Mouse (Mus musculus) urinary bladder, postnatal 25 days (tissue): Measurements from ENCODE around the gene Fbxo11.

Experiments used
- DNase-seq: peaks from one replicate; pipeline ENCODE4 v3.0.0; 2022; ENCODE audit warnings: low spot score

Gene Fbxo11

DNA sequence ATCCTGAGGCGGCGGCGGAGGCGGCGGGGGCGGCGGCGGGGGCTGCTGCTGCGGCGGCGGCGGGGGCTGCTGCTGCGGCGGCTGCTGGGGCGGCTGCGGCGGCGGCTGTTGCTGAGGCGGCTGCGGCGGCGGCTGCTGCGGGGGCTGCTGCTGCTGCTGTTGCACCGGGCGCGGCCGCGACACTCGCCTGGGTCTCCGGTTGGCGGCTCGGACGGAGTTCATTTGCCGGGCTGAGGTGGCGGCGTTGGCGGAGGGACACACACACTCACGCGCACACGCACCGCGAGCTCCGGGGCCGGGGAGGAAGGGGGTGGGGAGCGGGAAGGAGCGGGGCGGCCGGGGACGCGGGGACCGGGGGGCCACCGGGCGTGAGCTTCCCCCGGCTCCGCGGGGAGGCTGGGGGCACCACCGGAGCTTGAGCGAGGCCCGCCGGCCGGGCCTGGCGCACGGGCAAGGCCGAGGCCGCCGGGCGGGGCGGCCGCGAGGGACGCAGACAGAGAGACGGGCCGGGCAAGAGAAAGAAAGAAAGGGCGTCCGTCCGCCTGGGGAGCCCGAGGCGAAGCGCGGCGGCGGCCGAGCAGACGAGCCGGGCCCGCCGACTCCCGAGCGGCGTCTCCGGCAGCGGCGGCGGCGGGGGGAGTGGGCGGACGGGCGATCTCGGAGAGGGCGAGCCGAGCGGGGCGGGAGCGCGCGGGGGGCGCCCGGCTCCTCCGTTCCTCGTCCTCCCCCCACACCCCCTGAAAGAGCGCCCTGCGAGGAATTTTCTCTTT lies at the start of gene Fbxo11:
Gene Fbxo11 (minus strand): TSS at position 261 of the 770 bp plus-strand sequence.
- peak; percentile 51 for DNase-seq

DNA sequence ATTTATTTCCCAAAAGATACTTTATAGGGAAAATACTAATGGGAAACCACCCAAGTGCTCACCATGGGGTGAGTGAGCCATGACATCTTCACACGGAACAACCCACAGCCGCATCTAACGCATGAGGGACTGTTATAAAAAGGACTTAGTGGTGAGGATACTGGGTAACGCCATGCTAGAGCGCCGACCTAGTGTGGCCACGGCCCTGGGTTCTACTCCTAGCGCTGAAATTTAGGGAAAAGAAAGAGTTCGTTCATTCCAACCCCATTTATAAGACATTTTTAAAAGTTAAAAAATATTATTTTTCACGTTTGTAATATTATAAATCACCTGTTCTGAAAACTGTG lies 48.8 kb upstream of the Fbxo11 start:
- no peak for DNase-seq

DNA sequence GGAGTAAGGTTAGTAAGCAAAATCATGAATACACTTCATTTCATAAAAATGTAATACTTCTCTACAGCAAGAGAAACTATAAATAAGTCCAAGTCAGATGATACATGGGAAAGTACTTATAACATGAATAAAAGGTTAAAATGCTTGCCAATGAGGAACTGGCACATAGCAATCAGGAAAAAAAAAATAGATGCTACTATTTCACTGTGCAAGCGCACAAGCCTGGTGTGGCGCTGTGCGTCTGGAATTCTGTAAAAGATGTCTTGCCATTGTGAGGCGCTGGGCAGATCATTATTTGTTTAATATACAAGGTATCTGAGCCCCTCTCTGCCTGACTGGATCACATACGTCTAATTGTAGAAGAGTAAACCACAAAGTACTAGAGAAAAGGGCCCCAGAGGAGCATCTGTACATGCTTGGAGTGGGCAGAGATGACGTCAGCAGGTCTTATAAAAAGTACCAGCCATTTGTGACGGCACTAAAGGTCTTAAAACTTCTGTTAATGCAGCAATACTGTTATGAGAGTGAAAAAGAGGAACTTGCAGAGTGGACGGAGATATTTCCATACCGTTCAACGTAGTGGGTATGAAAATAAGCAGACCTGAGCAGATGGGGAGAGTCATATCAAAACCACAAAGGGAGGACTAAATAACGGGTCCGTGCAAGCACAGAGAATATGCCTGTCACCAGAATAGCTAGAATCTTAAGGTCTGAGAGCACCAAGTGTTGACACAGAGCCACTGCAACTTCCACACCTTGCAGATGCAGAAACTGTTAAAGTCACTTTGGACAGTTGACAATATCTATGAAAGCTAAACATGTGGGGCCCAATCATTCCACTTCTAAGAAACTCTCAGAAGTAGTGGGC lies 48.2 kb upstream of the Fbxo11 start:
- no peak for DNase-seq

DNA sequence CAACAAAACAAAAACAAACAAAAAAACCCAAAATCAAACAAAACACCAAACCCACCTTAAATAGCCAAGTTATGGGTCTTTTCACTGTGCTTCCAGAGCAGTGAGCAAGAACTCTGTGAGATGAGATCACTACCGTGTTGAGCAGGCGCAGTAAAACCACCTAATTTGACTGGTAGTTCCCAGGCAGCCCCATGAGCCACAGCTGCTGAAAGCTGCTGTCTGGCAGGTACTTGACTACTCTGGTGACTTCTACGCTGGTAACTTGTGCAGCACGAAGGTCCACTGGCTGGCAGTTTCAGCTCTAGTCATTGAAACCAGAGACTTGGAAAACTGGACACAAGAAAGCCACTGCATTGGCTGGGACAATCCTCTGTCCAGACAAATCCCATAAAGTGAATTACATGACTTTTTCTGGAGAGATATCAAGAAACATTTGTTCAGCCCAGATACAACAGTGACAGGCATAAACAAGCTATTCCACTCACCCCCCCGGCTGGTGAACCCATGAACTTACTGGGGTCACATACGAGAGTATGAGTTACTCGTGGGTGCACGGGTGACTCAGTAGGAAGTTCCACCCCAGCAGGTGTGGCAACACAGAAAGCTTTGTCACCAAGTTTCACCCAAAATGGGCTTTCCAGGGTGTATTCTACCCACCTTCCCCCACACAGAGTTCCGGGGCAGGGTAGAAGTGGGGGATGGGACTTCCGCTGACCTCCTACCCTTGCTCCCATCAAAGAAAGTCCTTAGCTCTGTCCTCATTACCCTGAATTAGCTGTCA lies 47.0 kb upstream of the Fbxo11 start:
- DNase-seq, result no peak

DNA sequence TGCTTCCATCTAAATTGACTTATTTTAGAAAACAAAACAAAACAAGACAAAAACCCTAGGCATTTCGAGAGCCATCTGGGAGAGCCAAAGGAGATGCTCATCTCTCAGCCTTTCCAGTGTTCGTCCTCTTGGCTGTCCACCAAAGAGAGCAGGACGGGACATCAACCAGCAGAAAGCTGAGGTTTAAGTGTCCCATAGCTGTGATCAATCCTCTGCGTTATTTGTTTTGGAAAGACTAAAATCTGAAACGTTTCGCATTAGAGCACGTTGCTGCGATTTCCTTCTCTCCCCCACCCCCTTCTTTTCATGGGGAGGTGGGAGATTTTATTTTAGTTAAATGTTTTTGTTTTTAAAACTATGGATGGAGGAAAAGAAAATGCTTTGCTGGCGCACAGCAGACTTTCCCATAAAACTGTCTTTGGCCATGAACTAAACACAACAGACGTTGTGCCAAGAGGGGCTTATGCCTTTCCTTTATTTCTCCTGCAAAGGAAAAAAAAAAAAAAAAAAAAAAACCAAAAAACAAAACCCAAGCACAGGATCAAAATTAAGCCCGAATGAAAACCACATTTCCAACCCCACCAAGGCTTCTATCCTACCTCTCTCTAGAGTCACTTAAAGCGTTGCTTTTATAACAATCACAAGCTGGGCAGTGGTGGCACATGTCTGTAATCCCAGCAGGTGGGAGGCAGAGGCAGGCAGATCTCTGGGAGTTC lies 46.1 kb upstream of the Fbxo11 start:
- DNase-seq, result no peak

DNA sequence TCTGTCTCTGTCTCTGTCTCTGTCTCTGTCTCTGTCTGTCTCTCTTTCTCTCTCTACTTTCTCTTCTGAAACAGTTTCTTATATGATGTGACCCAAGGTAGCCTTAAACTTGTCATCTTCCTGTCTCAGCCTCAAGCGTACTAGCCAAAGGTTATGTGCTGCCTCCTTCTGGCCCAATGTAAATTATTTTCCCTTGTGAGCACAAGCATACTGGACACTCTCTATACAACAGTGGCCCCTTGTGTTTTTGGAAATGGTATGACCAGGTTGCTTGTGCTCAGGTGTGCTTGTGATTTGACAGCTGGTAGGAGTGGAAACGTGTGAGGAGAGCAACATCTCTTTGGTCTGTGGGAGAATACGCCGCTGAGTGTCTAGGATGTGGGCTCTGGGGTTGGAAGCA lies 42.6 kb upstream of the Fbxo11 start:
- DNase-seq, result no peak

DNA sequence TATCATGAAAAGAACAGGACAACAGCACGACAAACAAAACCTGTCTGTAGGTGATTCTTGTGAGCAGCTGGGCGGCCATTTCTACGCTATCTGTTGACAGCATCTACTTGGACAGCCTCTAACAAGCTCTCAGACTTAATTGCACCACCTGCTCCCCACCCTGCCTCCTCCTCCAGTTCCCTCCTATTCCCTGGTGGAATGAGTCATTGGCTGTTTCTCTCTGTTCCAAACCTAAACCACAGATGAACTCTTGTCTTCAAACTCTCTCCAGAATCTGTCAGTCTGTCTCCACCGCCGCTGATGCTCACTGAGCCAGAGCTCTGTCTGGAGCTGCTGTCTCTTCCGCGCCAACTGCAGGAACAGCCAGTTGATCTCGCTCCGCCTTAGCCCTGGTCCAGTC lies 41.3 kb upstream of the Fbxo11 start:
- no peak for DNase-seq

DNA sequence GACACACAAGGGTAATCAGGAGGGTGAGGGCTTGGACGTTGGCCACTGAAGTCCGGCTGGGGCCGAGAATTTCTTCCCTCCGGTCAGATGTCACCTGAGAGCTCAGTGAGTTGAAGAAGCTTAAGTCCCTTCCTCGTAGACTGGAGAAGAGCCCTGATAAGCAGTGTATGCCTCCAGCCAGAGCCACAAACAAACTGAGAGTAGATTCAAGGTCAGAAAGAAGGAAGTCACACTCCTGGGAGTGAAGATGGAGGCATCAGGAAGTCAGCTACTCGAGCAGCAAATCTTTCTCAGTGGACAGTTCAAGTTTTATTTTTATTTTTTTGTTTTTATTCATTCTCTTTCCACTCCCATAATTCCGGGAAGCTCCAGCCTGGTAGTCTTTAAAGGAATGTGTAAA lies 37.5 kb upstream of the Fbxo11 start:
- no peak for DNase-seq

DNA sequence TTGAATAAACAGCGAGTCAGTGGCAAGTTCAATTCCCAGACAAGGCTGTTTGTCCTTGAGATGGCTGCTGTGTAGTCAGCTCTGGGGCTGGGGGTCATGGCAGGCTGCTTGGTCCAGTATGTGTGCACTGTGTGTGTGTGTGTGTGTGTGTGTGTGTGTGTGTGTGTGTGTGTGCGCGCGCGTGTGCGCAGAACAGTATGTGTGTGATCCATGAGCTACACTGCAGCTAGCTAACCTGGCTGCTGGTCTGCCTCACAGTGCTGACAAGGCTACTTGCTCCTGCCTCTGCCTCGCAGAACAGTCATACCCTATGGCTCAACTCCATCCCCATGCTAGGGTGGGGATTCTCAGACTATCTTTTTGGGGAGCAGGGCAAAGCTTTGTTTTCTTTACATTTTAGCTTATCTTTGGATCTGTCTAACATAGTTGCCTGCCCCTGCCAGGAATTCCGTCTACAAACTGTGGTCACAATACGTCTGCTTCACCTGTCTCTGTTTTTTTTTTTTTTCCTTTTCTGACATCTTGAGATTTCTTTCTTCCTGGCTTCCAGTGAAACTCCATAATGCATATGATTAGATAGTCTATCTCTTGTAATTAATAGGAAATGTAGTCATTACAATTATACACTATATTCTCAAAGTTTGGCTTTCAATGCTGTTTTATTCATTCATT lies 33.2 kb upstream of the Fbxo11 start:
- no peak for DNase-seq

DNA sequence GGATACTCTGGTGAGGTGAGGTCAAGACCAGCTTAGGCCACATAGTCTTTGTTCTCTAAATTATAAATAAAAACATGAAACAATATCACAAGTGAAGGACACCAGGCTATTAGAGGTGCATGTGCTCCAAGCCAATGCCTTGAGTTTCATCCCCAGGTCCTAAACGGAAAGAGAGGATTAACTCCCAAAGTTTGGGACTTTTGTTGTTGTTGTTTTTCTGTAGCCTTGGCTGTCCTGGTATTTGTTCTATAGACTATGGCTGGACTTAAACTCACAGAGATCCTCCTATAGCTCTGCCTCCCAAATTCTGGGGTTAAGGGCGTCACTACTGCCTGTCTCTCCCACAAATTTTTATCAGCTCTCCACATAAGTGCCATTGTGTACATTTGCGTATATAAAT lies 32.5 kb upstream of the Fbxo11 start:
- DNase-seq, result no peak

DNA sequence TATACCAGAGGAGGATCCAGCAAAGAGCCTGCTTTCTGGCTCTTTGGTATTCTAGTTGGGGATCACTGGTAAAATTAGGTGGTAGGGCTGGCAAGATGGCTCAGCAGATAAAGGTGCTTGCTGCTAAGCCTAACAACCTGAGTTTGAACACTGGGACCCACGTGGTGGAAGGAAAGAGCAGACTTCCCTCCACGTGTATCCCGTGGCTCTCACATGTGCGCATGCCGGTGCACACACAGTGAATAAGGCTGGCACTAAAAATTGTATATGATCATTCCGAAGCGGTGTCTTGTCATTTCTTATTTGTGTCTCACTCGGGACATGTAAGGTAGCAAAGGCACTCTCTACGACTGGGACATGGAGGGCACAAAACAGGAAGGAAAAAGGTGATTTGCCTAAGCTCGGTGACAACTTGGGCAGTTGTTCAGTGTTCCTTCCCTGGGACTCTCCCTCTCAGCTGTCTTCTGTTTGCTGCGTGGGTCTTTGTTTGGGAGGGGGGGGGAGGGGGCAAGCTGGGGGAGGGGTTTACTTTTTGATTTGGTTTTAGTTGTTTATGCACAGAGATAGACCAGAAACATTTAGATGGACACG lies 31.8 kb upstream of the Fbxo11 start:
- no peak for DNase-seq

DNA sequence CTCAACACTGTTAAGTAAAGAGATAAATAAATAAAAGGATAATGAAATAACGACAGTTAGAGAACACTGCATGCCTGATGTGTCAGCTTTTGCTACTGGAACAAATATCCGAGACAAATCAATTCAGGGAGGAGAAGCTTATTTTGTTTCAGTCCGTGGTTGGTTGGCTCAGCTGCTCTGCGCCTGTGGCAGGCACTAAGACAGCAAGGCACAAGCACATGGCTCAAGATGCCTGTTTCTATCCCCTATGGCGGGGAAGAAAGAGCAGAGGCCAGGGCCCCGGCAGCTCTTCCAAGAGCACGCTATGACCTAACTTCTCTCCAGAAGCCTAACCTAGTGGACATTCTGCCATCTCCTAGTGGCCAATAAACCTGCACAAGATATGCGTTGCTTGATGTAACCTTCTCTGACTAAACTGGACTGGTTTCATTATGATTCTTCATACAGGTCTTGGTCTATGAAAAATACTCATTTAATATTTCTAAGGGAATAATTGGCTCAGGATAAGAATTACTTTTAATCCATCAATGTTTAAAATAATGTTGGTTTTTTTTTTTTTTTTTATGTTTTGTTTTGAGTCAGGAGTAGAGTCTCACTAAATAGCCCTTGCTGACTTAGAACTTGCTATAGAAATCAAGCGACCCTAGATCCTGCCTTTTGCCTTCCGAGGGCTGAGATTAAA lies 30.6 kb upstream of the Fbxo11 start:
- DNase-seq, result no peak

DNA sequence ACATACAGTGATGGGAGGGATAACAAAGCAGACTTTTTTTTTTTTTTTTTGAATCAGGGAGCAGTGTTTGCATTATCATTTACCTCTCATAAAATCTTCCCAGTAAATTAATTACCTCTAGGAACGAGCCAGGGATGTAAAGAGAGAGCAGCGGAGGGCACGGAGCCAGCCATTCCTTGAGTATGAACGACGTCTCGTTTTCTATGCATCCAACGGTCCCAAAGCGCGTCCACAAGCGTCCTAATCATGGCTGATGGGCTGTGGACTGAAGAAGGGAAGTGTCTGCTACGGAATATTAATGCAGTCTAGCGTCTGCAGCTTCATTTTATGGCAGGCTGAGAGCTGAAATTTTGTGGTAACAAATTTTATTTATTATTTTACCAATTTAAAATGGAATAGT lies 29.2 kb upstream of the Fbxo11 start:
- no peak for DNase-seq

DNA sequence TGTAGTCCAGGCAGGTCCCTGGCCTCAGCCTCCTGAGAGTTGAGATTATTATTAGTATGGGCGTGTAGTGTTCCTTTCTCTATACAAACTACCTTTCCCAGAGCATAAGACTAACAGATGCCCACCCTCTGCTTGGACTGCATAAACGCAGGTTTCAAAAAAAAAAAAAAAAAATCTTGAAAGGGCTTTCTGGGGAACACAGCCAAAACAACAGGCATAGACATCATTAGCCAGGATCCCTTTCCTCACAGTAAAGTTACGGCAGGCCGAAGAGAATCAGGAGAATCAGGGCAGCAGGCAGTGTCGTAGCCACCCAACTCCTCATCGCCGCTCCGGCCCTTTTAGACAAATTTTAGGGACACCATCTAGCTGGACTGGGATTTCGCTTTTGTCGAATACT lies 28.7 kb upstream of the Fbxo11 start:
- no peak for DNase-seq

DNA sequence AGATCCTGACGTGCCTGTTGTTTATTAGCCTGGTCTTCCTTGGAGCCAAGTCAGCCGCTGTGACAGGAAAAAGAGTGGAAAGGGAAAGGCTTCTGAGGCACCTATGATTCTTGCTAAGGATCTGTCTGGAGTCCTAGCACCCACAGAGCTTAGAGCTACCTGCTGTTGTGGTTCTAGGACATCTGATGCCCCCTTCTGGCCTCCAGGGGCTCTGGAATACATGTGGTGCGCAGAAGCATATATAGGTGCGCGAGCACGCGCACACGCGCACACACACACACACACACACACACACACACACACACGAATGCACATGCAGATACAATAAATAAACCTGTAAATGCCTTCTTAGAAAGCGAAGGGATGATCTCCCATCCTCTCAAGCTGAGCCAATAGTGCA lies 20.9 kb upstream of the Fbxo11 start:
- DNase-seq, result no peak

DNA sequence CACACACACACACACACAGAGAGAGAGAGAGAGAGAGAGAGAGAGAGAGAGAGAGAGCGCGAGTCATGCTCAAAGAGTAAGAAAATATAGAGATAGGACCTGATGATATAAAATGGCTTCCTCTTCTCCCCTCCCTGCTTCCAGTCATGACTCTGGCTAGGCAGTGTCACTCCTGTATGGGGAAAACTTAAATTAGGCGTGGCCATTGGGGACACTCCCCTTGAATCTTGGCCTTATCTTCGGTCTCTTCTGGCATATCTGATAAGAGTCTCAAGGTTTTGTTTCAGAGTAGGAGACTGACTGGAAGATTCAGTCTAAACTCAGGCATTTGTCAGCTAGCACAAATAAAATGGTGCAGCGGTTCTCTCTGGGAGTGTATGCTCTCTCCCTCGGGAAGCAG lies 16.4 kb upstream of the Fbxo11 start:
- no peak for DNase-seq

DNA sequence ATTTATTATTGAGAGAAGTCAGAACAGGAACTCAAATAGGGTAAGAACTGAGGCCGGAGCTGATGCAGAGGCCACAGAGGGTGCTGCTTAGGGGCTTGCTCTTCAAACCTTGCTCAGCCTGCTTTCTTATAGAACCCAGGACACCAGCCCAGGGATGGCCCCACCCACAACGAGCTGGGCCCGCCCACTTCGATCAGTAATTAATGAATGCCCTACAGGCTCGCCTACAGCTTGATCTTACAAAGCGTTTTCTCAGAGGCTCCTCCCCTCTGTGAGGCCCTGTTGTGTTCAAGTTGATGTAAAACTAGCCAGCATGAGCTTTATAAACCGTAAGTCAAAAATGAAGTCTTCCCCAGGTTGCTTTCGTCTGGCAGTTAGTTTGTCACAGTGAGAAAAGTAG lies 14.7 kb upstream of the Fbxo11 start:
- DNase-seq, result no peak

DNA sequence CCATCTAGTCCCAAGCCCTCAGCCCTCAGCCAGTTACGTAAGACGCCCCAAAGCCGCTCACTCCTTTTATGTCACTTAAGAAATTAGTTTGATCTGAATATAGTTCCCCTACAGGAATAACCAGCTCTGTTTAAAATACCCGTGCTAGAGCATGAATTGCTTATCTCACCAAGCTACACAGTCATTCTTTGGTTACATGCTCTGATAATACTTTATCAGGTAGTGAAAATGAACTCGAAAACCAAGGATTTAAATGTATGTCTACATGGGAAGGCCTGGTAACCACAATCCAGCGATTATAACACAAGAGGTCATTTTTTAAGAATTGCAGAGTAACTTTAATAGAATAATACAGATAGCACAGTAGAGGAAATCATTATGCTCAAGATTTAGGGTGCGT lies 7.0 kb upstream of the Fbxo11 start:
- DNase-seq, result no peak

DNA sequence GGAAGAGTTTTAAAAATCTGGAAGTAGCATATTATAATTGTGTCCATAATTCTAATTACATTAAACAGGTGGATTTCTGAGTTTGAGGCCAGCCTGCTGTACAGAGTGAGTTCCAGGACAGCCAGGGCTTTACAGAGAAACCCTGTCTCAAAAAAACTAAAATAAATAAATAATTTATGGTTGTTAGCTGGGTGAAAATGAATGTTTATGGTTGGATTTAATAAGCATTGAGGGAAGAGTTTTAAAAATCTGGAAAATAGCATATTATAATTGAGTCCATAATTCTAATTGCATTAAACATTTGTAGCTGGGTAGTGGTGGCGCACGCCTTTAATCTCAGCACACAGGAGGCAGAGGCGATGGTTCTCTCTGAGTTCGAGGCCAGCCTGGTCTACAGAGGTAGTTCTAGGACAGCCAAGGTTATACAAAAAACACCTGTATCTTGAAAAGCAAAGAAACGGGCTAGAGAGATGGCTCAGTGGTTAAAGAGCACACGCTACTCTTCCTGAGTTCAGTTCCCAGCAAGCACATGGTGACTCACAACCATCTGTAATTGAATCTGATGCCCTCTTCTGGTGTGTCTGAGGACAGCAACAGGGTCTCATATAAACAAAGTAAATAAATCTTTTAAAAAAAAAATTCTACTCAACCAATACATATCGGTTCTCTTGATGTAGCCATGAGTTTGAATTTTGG lies 3.1 kb upstream of the Fbxo11 start:
- DNase-seq, result no peak
